ENCODE assay signal across 10 mouse cellular contexts in genomic region chr16:12764608-12765007, GRCm38 (mm10).
DNase-seq lines count a peak whose midpoint lies in the region; ATAC-seq lines count a peak whose summit lies in the region.
"Had no signal": no experiment of that assay in that cellular context is flagged by ENCODE, and none has a peak within 500 bp of the region (broad histone marks: within the 10 kb centered on the region; RNA-seq: fewer than 3 reads in every experiment).

No protein-coding gene starts in this region.

- ATAC-seq in frontal cortex, adult (ENCODE audit: low TSS enrichment) = peak; percentile 79
- ATAC-seq in granulocyte monocyte progenitor cell, adult 5-6 weeks (replicated peaks; ENCODE audit: poor library complexity, severe bottlenecking) = peak; percentile 68
- ATAC-seq: intestine, embryonic 16.5 days had no signal

- no peak for DNase-seq in frontal cortex, postnatal 10 days (ENCODE audit: low spot score in 2 of 2)
- peak; percentile 4 for DNase-seq in lung, postnatal 36 days
- DNase-seq in lung, postnatal 10 days = no peak
- peak; percentile 58 for DNase-seq in telencephalon, adult 2 months (ENCODE audit: low read depth, low spot score)
- DNase-seq in kidney, postnatal 14 days = no peak
- DNase-seq: kidney, postnatal 25 days; lung, adult 18-20 months had no signal

Comparison
In these comparisons a context has a peak if more than half of its experiments do, and no peak if none do; other contexts are left out.
1. DNase-seq: peak in lung, postnatal 36 days (single experiment) and telencephalon, adult 2 months (single experiment); none in frontal cortex, postnatal 10 days (0 of 2), lung, postnatal 10 days (single experiment) and kidney, postnatal 14 days (single experiment).